Mouse (Mus musculus) hindbrain, postnatal 0 days (tissue): Measurements from ENCODE around the gene Fam89b. TPM values are rescaled to one million over a fixed set of nuclear protein-coding genes. Genes with fewer than 3 reads are reported as not detected.

Experiments
- ATAC-seq: fragments of 200-750 bp; cut with Nextera tagmentation; 2 replicates; pipeline ENCODE4 v1.8.0; 2017; ENCODE audit warnings: mild to moderate bottlenecking, moderate TSS enrichment, moderate library complexity
- DNase-seq: peaks from one replicate; pipeline ENCODE4 v3.0.0-alpha.2; 2015; ENCODE audit warnings: low spot score
- H3K27ac ChIP-seq: fragments of 300-500 bp; sonication (generic); 2 replicates; pipeline ENCODE4 v1.5.1; 2014; ENCODE audit warnings: mild to moderate bottlenecking
- H3K27me3 ChIP-seq: fragments of 300-500 bp; sonication (generic); 2 replicates; pipeline ENCODE4 v1.6.1; 2014; ENCODE audit warnings: low read length, mixed read lengths; ENCODE audit not compliant: insufficient read depth
- H3K36me3 ChIP-seq: fragments of 300-500 bp; sonication (generic); 2 replicates; pipeline ENCODE4 v1.6.1; 2014; ENCODE audit warnings: low read length, mixed read lengths; ENCODE audit not compliant: insufficient read depth
- H3K4me1 ChIP-seq: fragments of 300-500 bp; sonication (generic); 2 replicates; pipeline ENCODE4 v1.6.1; 2014; ENCODE audit warnings: antibody characterized with exemption, low read length, mixed read lengths; ENCODE audit not compliant: insufficient read depth
- H3K4me2 ChIP-seq: fragments of 300-500 bp; sonication (generic); 2 replicates; pipeline ENCODE4 v1.6.1; 2014; ENCODE audit warnings: low read depth, mild to moderate bottlenecking, low read length, moderate library complexity, mixed read lengths
- H3K4me3 ChIP-seq: fragments of 300-500 bp; sonication (generic); 2 replicates; pipeline ENCODE4 v1.5.1; 2014; ENCODE audit warnings: low read length
- H3K9ac ChIP-seq: fragments of 300-500 bp; sonication (generic); replicated peaks from 2 replicates; pipeline ENCODE4 v1.6.1; 2014; ENCODE audit warnings: mild to moderate bottlenecking, low read length, moderate library complexity, mixed read lengths
- H3K9me3 ChIP-seq: fragments of 300-500 bp; sonication (generic); 2 replicates; pipeline ENCODE4 v1.6.1; 2016; ENCODE audit warnings: low read length, mixed read lengths
- CTCF ChIP-seq: IDR thresholded peaks from 2 replicates; pipeline ENCODE4 v1.5.1; 2016; ENCODE audit warnings: antibody characterized with exemption, control low read depth, low read depth
- WGBS: fragments of 180-500 bp; shearing (Covaris S2); extraction: QIAGEN DNeasy Blood & Tissue Kit; methylation state at CpG from one replicate; pipeline ENCODE4 v1.1.7; 2014; 5-methylcytosine and 5-hydroxymethylcytosine counted together
- polyA plus RNA-seq: library from polyadenylated mRNA; unstranded; fragments of >200 nt; fragmentation: Nextera tagmentation; extraction: Ambion mirVana; gene quantifications from 2 replicates; pipeline ENCODE4 v1.2.1, GENCODE M21; 2015
- total RNA-seq: library from RNA; depleted of rRNA; stranded (reverse); fragments of >200 nt; gene quantifications from 2 replicates; pipeline ENCODE4 v1.2.3, GENCODE M21; 2014

Fam89b gene
- total and polyA plus RNA-seq, 2 experiments from 2014 or later, result 140 to 188 TPM

- WGBS, result 79% methylated on average over 5 of the region's 5 CpGs
- H3K9ac ChIP-seq, result 0 out of 2 replicates have a peak overlapping the region, but pooled peaks have one; percentile 17
- no peak for DNase-seq
- H3K4me3 ChIP-seq, result peak overlapping the region; percentile 18
- H3K27me3 ChIP-seq, result no peaks in the 10 kb centered on the region
- peaks cover 9% of the 10 kb centered on the region for H3K36me3 ChIP-seq
- no peak overlapping the region for H3K27ac ChIP-seq
- no peak for ATAC-seq
- TF ChIP-seq CTCF, result no peak
- peak overlapping the region; percentile 53 for H3K4me2 ChIP-seq
- H3K4me1 ChIP-seq, result peaks cover 10% of the 10 kb centered on the region
- H3K9me3 ChIP-seq, result no peaks in the 10 kb centered on the region
These were observed 16.2 kb downstream of the Fam89b start for GRCm38 (mm10) chr19:5713255-5713654.

- Histone ChIP-seq H3K9me3 (no peaks in the 10 kb centered on the region), H3K4me2 (no peak overlapping the region), H3K27ac (no peak overlapping the region), H3K4me3 (no peak overlapping the region), H3K27me3 (no peaks in the 10 kb centered on the region), H3K36me3 (peaks cover 17% of the 10 kb centered on the region), H3K4me1 (peaks cover 8% of the 10 kb centered on the region), H3K9ac (no peak overlapping the region)
- 93% methylated on average over 14 of the region's 14 CpGs for WGBS
- TF ChIP-seq CTCF, result no peak
- no peak for ATAC-seq
- DNase-seq, result no peak
These were observed 17.5 kb downstream of the Fam89b start for GRCm38 (mm10) chr19:5711907-5712460.

GRCm38 (mm10) chr19:5711218-5711617 is 18.2 kb downstream of the Fam89b start:
- no peak overlapping the region for H3K9ac ChIP-seq
- peak; percentile 82 for TF ChIP-seq CTCF
- H3K4me1 ChIP-seq, result no peaks in the 10 kb centered on the region; the same call in 1 of the 2 replicates
- DNase-seq (peak; percentile 82), ATAC-seq (no peak)
- H3K4me3 ChIP-seq, result no peak overlapping the region
- peaks cover 17% of the 10 kb centered on the region for H3K36me3 ChIP-seq
- WGBS, result 2% methylated on average over 3 of the region's 3 CpGs
- H3K4me2 ChIP-seq, result no peak overlapping the region
- no peaks in the 10 kb centered on the region for H3K27me3 ChIP-seq
- no peak overlapping the region for H3K27ac ChIP-seq
- no peaks in the 10 kb centered on the region for H3K9me3 ChIP-seq

- Histone ChIP-seq H3K9me3 (no peaks in the 10 kb centered on the region), H3K4me3 (no peak overlapping the region), H3K27ac (no peak overlapping the region), H3K9ac (no peak overlapping the region), H3K4me2 (no peak overlapping the region), H3K36me3 (peaks cover 17% of the 10 kb centered on the region), H3K27me3 (no peaks in the 10 kb centered on the region), H3K4me1 (no peaks in the 10 kb centered on the region; the same call in 1 of the 2 replicates)
- 81% methylated on average over 8 of the region's 8 CpGs for WGBS
- ATAC-seq (no peak), DNase-seq (no peak)
- no peak for TF ChIP-seq CTCF
These were observed 18.9 kb downstream of the Fam89b start for GRCm38 (mm10) chr19:5710581-5710980.

GRCm38 (mm10) chr19:5710068-5710467 is 19.4 kb downstream of the Fam89b start:
- Histone ChIP-seq H3K4me1 (no peaks in the 10 kb centered on the region), H3K9me3 (no peaks in the 10 kb centered on the region), H3K9ac (no peak overlapping the region), H3K4me2 (no peak overlapping the region), H3K27me3 (no peaks in the 10 kb centered on the region), H3K4me3 (no peak overlapping the region), H3K36me3 (peaks cover 17% of the 10 kb centered on the region), H3K27ac (no peak overlapping the region)
- ATAC-seq, result no peak
- DNase-seq, result peak; percentile 38
- WGBS, result 80% methylated on average over 6 of the region's 6 CpGs
- TF ChIP-seq CTCF, result no peak

- H3K36me3 ChIP-seq, result peaks cover 41% of the 10 kb centered on the region
- DNase-seq (no peak), ATAC-seq (peak; percentile 36; the same call in 1 of the 2 replicates)
- no peak for TF ChIP-seq CTCF
- no peaks in the 10 kb centered on the region for H3K27me3 ChIP-seq
- WGBS, result 42% methylated on average over 10 of the region's 10 CpGs
- no peaks in the 10 kb centered on the region for H3K9me3 ChIP-seq
- H3K4me2 ChIP-seq, result no peak overlapping the region
- H3K27ac ChIP-seq, result no peak overlapping the region
- no peak overlapping the region for H3K9ac ChIP-seq
- no peak overlapping the region for H3K4me3 ChIP-seq
- no peaks in the 10 kb centered on the region for H3K4me1 ChIP-seq
These were observed 24.5 kb downstream of the Fam89b start for GRCm38 (mm10) chr19:5704801-5705571.
